Mouse (Mus musculus): Measurements from ENCODE around the gene Pip4k2b.
"Not testable (repeated sequence)": the region's sequence is repeated elsewhere in the genome, so short reads cannot be mapped to it uniquely, and the experiment has no call there.

Gene Pip4k2b

DNA sequence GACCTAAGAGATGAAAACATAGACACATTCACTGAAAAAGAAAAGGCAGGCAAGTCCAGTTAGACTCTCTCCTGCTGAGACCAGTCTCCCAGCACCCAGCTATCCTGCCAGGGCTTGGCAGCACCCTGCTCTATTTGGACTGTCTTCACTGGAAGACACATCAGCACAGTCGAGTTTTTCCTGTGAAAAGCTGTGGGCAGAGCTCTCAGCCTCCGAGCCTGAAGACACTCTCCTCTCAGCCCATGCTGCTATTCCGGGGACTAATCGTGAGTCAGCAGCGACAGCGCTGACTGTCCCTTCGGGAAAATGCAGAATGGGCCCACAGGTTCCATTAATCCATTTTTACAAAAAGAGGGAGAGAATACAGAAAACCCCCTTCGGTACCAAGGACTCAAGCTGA is 8.8 kb upstream of the Pip4k2b start:
- DNase-seq (ENCODE audit: low read depth, low spot score) = no peak

DNA sequence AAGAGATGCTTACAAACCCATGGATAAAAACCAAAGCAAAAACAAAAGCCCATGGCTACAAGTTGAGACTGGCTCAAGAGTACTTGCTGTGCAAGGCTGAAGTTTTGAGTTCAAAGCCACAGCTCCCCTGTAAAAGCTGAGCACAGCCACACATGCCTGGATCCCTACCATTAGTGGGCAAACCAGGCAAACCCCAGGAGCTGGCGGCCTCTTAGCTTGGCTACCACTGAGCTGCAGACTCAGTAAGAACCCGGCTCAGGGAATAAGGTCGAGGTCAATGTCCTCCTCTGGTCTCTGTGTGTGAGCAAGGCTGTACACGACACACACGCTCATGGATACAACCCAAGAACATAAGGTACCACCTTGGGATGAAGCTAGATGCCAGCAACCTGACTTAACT is 4.0 kb upstream of the Pip4k2b start:
- DNase-seq (ENCODE audit: low read depth, low spot score) = no peak

DNA sequence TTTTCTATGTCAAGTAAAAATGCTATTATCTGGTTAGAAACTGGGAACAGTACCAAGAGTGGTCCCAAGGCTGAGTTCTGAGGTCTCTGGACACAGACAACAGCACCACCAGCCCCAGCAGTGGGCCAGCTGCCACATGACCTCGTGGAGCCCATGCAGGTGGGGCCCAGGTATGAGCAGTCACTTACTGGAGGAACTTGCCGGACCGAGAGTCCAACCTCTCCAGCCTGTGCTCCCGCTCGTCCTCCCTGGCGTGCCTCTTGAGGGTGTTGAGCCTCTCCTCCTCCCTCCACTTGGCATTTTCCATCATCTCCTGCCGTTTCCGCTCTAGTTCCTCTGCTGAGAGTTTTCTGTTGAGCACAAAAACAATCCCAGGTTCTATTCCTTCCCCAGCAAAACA is 3.3 kb upstream of the Pip4k2b start:
- DNase-seq (ENCODE audit: low read depth, low spot score) = no peak

DNA sequence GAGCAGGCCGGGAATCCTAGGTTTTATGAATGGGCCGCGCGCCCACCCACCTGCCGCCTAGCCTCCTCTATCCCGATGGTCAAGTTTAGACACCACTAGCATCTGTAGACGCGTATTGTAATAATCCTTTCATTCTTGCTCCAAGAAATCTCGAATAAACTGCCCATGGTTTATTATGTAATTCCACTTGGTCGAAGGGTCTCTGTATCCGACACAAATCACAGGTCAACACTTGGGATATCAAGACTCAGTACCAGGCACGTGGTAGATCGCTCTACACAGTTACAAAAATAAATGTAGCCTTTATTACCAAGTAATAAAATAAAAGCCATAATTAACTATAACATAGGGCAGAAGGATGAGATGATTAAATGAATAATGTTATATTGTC is 822 bp upstream of the Pip4k2b start:
- no peak for DNase-seq (ENCODE audit: low read depth, low spot score)

DNA sequence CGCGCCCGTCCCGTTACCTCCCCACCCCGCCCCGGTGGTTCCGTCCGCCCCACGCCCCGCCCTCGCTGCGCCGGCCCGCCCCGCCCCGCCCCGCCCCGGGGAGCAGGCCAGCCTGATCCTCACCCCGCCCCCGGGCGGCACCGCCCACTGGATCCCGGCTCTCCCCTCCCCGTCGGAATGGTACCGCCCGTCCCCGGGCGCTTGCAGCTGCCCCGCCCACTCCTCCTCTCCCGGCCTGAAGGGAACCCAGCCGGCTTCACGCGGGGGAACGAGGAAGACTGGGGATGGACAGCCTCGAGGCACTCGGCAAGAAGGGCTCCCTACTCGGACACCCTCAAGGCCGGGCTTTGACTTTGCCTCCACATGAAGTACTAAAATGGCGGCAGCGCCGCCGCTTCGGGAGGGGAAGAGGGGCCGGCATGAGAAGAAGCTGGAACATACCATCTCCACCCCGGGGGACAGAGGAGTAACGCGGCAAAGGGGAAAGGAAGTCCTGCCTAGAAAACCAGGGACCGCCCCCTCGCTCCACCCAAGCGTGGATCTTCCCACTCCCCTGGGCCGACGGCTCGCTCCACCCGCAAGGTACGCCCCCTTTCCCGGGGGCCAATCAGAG is 320 bp upstream of the Pip4k2b start:
- peak; percentile 99 for DNase-seq (ENCODE audit: low read depth, low spot score)

DNA sequence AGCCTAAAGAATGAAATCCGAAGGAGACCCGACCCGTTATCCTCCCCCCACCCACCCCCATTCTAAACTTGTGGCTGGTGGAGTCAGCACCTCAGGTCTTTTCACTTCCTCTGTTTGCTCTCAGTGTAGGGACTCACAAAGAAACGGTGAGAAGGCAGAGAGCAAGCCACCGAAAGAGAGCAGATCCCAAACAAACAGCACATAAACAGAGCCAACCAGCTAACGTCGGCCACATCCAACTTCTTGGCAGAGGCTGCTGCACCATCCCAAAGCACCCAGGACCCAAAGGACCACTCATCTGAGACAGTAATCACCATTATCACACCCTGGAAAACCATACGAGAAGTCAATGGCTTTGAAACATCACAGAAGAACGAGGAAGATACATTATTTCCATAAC is 1.1 kb downstream of the Pip4k2b start:
- no peak for DNase-seq (ENCODE audit: low read depth, low spot score)

DNA sequence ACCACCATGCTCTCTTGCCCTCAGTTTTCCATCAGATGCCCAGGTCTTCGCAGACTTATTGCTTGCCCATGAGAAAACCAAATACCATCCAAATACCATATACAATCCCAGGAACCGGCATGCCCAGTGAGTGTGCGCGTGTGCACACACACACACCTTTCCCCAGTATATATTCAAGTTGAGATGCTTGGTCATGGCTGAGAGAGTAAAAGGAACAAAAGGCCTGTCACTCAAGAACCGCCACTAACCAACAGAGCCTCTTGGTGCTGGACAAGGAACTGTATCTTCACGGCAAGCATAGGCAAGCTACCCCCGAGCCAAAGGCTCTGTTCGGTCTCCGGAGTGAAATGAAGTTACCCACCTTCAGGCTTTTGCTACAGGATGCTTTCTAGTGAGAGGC is 1.9 kb downstream of the Pip4k2b start:
- DNase-seq (ENCODE audit: low read depth, low spot score) = no peak

DNA sequence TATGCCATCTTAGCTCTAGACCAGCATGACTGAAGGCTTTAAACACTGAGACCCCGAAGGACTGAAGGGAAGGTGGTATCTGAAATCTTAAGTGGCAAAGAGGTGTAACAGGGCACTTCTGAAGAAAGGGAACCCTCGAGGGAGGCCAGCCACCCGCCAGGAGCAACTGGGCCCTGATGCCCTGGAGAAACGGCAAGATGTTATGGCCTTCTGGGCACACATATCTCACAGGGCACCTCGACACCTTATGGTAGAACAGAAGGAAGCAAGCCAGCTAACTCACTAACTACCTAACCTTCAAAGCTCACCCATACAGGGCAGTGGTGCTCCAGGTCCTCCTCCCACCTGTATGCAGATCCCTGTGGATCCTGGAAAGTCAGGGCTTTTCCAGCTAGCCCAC is 2.3 kb downstream of the Pip4k2b start:
- no peak for DNase-seq (ENCODE audit: low read depth, low spot score)

DNA sequence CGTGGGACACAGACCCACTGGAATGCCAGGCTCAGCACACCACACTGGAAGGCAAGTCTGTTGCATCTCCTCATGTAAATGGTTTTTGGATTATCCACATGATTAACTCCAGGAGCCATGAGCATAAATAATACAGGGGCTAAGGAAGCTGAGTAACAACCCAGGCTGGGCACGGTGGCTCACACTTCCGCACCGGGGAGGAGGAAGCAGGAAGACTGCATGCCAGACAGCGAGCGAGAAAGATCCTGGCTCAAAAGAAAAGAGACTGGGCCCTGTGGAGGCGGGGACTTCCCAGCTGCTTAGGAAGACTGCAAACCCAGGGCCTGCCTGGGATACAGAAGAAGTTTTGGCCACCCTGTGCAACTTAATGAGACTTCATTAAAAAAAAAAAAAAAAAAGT is 4.3 kb downstream of the Pip4k2b start:
- no peak for DNase-seq (ENCODE audit: low read depth, low spot score)

DNA sequence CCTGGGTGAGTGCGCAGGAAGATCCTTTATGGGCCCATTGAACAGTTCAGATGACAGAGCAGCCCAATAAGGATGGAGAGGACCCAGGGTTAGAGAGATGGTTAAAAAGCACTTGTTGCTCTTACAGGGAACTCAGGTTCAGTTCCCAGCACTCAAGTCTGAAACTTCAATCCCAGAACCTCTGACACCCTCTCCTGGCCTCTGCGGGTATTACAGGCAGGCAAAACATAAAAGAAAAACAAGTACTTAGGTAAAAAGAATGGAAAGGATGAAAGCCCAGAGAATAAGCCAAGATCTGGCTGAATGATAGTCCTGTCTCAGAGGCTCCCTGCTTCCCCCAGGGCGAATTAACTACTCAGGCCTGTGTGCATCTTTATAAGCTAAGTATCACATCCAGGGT is 5.3 kb downstream of the Pip4k2b start:
- DNase-seq (ENCODE audit: low read depth, low spot score) = no peak

DNA sequence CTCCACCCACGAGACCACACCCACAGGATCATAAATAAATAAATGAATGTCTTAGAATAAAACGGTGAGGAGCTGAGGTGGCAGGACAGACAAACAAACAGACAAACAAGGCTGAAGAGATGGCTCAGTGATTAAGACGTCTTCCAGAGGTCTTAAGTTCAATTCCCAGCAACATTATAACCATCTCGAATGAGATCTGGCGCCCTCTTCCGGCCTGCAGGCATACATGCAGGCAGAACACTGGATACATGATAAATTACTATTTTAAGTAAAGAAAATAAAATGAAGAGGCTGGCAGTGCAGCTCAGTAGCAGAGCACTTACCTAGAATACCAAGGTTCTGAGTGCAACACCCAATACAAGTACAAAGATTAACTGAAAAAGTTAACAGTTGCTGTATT is 5.8 kb downstream of the Pip4k2b start:
- peak; percentile 11 for DNase-seq (ENCODE audit: low read depth, low spot score)

DNA sequence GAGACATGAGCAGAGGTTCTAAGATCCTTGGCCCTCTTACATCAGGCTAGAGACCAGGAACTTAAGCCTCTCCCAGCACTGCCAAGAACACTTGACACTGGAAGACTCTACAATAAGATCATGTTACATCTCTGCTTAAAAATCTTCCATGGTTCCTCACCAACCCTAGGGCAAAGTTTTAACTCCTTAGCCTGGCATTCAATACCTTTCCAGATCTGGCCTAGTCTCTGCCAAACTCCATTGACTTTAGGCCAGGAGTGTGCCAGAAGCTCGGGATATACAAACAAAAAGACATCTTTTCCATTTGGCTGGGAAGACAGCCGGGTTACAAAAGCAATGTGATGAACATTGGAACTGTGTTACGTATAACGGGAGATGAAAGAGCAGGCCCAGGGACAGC is 6.9 kb downstream of the Pip4k2b start:
- no peak for DNase-seq (ENCODE audit: low read depth, low spot score)

DNA sequence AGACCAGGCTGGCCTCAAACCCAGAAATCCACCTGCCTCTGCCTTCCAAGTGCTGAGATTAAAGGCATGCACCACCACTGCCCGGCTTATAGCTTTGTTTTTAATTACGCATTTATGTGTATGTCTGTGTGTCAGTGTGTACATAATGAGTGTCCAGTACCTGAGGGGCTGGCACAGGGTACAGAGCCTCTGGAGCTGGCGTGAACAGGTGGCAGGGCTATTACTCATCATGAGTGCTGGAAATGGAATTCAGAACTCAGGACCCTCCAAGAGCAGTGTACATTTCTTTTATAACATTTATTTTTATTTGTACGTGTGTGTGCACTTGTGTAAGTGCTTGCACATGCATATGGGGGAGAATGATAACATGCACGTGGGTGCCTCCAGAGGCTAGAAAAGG is 7.9 kb downstream of the Pip4k2b start:
- DNase-seq (ENCODE audit: low read depth, low spot score) = no peak

DNA sequence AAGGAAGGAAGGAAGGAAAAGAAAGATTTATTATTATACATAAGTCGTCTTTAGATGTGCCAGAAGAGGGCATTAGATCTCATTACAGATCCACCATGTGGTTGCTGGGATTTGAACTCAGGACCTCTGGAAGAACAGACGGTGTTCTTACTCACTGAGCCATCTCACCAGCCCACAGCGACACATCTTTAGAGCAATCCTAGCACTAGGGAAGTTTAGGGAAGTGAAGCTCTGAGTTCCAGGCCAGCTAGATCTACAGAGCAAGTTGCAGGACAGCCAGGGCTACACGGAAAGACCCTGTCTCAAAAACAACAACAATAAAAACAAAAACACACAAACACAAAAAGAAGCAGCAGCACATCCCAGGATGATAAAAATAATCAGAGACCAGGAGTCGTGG is 9.7 kb downstream of the Pip4k2b start:
- DNase-seq (ENCODE audit: low read depth, low spot score) = not testable (repeated sequence)

DNA sequence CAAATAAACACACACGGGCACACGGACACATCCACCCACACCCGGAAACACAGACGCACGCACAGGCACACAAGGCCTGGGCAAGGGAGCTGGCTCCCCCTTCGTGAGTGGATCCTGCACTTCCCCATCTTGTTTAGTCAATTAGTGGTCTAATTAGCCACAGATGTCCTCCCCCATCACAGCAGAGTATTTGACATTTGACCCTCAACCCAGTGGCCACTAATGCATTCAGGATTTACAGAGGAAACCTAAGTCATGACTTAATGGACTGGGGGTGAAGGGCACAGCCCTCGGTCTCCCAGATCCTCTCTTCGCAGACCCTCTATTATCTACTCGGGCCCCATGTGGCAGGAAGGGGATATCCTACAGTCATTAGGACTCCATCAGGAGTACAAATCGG is 10.8 kb downstream of the Pip4k2b start:
- DNase-seq (ENCODE audit: low read depth, low spot score) = peak; percentile 67

DNA sequence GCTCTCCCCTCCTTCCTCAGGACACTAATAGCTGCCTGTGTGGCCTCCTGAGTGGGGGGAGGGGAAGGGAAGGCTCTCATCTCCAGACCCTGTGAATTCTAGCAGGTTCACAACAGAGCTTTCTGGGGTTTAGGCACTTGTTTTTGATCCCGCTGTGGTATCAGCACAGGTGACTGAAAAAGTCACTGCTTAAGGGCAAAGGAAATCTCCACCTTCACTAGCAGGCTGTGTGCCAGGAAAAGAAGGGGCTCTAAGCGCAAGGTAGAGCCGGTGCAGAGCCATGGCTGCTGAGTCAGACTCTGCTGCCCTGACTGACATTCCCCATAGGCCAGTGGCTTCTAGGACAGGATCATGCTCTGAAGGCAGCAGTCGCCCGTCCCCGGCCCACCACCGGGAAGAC is 15.8 kb downstream of the Pip4k2b start:
- no peak for DNase-seq (ENCODE audit: low read depth, low spot score)

DNA sequence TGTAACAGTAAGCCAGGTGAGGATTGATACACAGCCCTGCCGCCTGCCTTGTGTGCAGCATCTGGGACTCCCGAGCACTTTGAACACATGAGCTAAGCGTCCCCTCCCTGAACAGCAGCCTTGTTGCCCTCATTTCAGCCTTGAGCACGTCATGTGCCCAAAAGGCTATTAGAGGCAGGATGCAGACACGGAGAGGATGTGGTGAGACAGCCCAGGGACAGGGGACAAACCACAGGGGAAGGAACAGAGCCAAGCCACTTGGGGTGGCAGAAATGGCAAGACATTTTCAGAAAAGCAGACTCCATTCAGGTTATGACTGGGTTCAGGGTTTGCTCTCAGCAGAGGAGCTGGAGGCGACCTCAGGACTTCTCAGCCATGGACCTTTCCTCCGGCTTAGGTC is 16.2 kb downstream of the Pip4k2b start:
- no peak for DNase-seq (ENCODE audit: low read depth, low spot score)

DNA sequence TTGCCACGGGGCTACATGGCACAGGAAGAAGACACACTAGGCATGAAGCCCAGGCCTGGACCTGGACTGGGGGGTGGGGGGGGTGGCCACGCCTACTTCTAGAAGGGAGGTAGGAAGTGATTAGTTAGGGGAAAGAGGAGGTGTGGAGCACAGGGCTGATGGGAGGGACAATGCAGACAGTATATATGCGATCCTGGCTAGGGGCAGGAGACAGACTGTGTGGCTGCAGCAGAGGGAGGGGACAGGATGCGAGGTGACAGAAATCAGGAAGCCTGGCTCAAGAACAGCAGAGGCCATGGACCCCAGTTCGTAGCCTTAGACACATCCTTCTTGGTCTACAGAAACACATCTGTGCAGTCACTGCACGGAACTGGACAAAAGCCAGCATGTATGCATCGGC is 20.8 kb downstream of the Pip4k2b start:
- DNase-seq (ENCODE audit: low read depth, low spot score) = no peak

DNA sequence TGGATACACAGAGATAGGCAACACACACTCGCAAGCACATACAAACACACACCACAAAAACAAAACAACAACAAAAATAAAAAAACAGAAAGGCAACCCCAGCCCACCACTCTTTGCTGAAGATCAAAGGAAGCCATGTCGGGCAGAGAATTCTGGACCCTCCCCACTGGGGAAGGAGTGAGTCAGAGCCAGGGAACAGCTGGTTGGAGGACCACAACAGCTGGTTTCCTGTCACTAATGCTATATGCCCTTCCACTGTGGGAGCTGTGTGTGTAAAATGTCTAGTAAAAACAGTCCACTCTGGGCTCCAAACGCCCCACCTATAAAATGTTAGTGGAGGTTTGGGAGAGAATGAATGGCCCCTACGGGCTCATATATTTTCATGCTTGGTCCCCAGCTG is 23.2 kb downstream of the Pip4k2b start:
- DNase-seq (ENCODE audit: low read depth, low spot score) = no peak

DNA sequence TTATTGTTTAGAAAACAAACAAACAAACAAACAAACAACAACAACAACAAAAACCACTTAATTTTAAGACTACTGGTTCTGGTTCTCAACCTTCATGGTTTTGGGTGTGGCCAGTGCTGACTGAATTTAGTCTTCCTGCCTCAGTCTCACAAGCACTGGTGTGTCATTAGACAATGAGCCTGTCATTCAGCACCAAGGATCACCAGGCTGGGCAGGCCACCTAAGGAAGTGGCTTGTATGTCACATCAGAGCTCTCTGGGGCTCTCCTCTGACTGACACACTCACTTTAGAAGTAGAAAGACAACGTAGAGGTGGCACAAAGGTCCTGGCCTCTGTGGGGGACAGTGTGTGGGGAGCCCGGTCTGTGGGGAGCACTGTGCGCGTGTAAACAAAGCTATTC is 25.5 kb downstream of the Pip4k2b start:
- DNase-seq (ENCODE audit: low read depth, low spot score) = no peak

DNA sequence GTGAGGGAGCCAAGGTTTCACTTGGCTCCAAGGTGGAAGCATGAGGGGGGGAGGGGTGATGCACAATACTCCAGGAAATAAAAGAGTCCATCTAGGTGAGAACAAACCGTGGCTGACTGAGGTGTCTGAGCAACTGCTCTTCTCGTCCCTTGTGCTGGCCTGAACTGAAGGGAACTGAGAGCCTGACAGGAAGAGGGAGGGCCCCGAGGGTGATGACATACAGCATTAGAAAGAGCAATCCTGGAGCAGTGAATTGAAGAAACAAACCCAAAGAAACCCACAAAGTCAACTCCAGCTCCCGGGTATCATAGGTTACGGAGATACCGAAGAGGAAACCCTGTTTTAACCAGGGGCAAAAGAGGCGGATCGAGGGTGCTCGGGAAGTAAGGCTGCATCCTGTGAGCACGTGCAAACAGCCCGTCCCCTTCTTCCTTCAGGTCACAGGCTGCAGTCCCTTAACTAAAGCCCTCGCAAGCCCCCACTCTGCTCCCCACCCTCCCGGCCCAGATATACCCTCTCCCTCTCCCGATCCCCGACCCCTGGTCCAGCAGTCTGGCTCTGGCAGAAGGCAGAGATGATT is 26.1 kb downstream of the Pip4k2b start:
- no peak for DNase-seq (ENCODE audit: low read depth, low spot score)

DNA sequence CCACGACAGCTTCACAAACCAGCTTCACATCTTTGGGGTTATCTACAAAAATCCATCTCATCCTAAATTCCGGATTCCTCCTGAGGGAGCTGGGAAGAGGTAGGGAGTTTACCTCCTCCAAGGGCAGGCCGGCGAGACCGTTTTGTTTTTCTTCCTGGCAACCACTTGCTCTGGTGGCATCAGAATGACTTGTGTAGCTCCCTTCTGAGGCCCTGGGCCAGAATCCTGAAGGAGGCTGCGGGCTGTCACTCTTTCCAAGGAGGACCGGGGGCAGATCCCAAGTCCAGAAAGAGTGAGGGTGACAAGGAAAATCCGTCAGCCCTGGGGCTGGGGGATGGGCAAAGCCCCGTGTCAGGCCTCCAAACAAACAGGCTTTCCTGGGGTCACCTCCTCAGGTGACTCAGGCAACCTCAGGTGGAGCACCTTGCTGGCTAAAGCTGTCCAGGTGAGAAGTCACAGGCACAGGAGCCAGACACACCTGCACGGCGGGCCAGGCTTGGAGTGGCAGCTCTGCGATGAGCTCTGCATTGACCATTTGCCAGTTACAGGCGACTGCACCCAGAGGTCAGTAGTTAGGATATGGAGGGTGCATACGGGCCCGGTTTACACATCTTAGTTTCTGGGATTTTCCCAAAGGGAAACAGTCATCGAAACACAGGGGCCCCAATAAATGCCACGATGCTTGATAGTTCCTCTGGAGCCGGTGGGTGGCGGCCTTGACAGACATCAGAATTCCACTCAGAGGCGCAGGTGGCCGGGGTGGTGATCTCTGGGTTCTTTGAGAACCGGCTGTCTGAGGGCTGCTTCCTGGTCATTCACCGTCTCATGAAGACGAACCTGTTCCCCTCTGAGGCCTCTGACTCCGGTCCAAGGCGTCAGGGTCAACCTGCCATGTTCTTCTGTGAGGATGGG is 26.9 kb downstream of the Pip4k2b start:
- no peak for DNase-seq (ENCODE audit: low read depth, low spot score)

DNA sequence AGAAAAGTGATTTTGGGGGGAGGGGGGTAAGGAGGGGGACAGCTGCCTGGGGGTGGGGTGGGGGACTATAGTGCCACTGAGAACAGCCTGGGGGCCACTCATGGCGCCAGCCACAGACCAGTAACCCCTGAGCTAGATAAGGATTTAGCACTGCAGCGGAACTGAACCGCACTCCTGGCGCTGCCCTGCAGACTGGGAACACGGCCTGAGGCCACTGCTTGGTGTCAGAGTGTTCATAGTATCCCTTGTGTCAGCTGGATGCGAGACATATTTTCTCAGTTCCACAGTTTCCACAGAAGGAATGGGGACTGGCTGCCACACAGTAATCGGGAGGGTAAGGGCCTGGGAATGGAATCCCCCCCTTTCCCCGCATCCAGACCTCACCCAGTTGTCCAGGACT is 28.5 kb downstream of the Pip4k2b start:
- no peak for DNase-seq (ENCODE audit: low read depth, low spot score)
